8 mouse cellular contexts compared by ENCODE assay signal in genomic region chr15:77933770-77934169, GRCm38 (mm10). TPM values are rescaled to one million over a fixed set of nuclear protein-coding genes. Genes with fewer than 3 reads are reported as not detected.
DNase-seq lines count a peak whose midpoint lies in the region; ATAC-seq and TF ChIP-seq lines count a peak whose summit lies in the region.

No protein-coding gene starts in this region.

- H3K9me3 ChIP-seq in heart, embryonic 13.5 days: no peaks in the 10 kb centered on the region
- no peaks in the 10 kb centered on the region for H3K9me3 ChIP-seq in kidney, postnatal 0 days (replicated peaks; ENCODE audit: low read length)

- 1% methylated on average over 14 of the region's 14 CpGs for WGBS in heart, embryonic 13.5 days
- 0% methylated on average over 14 of the region's 14 CpGs for WGBS in kidney, postnatal 0 days
- WGBS in liver, adult 2 months: 0% methylated on average over 14 of the region's 14 CpGs

- peaks cover 13% of the 10 kb centered on the region; the same call in 1 of the 2 replicates for H3K27me3 ChIP-seq in heart, embryonic 13.5 days (replicated peaks)
- H3K27me3 ChIP-seq in kidney, postnatal 0 days (ENCODE audit: insufficient read depth, low read length): no peaks in the 10 kb centered on the region
- H3K27me3 ChIP-seq in liver, adult 2 months (ENCODE audit: control insufficient read depth, insufficient read depth, low read length): no peaks in the 10 kb centered on the region

- ATAC-seq in erythroid progenitor cell, adult 5-6 weeks (replicated peaks; ENCODE audit: low FRiP score, poor library complexity, severe bottlenecking): peak; percentile 61
- ATAC-seq in heart, embryonic 13.5 days (ENCODE audit: extremely low read depth, insufficient number of reproducible peaks, low FRiP score, low TSS enrichment): no peak
- ATAC-seq in kidney, postnatal 0 days (replicated peaks; ENCODE audit: low FRiP score, low read depth): peak; percentile 27; the same call in 1 of the 2 replicates
- ATAC-seq in monocyte, adult 5-6 weeks (replicated peaks; ENCODE audit: insufficient number of reproducible peaks, low FRiP score, low TSS enrichment, poor library complexity, severe bottlenecking): peak; percentile 62

- no peak for TF ChIP-seq POLR2A in liver, adult 2 months (IDR thresholded peaks at IDR 0.05; ENCODE audit: extremely low read depth, insufficient read depth, low read length)

- no peak overlapping the region for H3K9ac ChIP-seq in heart, embryonic 13.5 days
- H3K9ac ChIP-seq in kidney, postnatal 0 days (ENCODE audit: low read depth, low read length): no peak overlapping the region
- H3K9ac ChIP-seq in liver, adult 2 months (ENCODE audit: low read depth, low read length): no peak overlapping the region

- TF ChIP-seq CTCF in kidney, postnatal 0 days (IDR thresholded peaks at IDR 0.05; ENCODE audit: low read depth): peak; percentile 93
- peak; percentile 99 for TF ChIP-seq CTCF in liver, adult 2 months (IDR thresholded peaks at IDR 0.05; ENCODE audit: low read depth, low read length)

- peak overlapping the region; percentile 47 for H3K4me2 ChIP-seq in heart, embryonic 13.5 days
- 0 out of 2 replicates have a peak overlapping the region, but pooled peaks have one; percentile 25 for H3K4me2 ChIP-seq in kidney, postnatal 0 days (ENCODE audit: low read length)

- DNase-seq in B cell, adult 2 months: peak; percentile 92
- peak; percentile 99 for DNase-seq in brain, adult 2 months (ENCODE audit: low read depth, low spot score)
- peak; percentile 90 for DNase-seq in kidney, postnatal 0 days (ENCODE audit: low spot score)
- DNase-seq in liver, adult 2 months (ENCODE audit: extremely low read depth, low read depth, low spot score): peak; percentile 90
- DNase-seq in spleen, postnatal 36 days (ENCODE audit: low spot score in 2 of 2): peak; percentile 87

- no peak overlapping the region for H3K27ac ChIP-seq in heart, embryonic 13.5 days (replicated peaks)
- no peak overlapping the region for H3K27ac ChIP-seq in kidney, postnatal 0 days
- peak overlapping the region; percentile 32 for H3K27ac ChIP-seq in liver, adult 2 months (replicated peaks; ENCODE audit: insufficient read depth, low read depth, low read length)

- no peaks in the 10 kb centered on the region for H3K36me3 ChIP-seq in heart, embryonic 13.5 days
- H3K36me3 ChIP-seq in kidney, postnatal 0 days (ENCODE audit: insufficient read depth, low read length): no peaks in the 10 kb centered on the region
- no peaks in the 10 kb centered on the region for H3K36me3 ChIP-seq in liver, adult 2 months (ENCODE audit: control insufficient read depth, insufficient read depth, low read length)

- H3K4me3 ChIP-seq in heart, embryonic 13.5 days: 0 out of 2 replicates have a peak overlapping the region, but pooled peaks have one; percentile 8
- no peak overlapping the region for H3K4me3 ChIP-seq in kidney, postnatal 0 days (replicated peaks; ENCODE audit: low read depth, low read length)
- H3K4me3 ChIP-seq in liver, adult 2 months (ENCODE audit: insufficient read depth, low read depth, low read length): no peak overlapping the region

- no peaks in the 10 kb centered on the region for H3K79me2 ChIP-seq in liver, adult 2 months (ENCODE audit: control insufficient read depth, insufficient read depth, low read length)

- peaks cover 23% of the 10 kb centered on the region for H3K4me1 ChIP-seq in heart, embryonic 13.5 days
- peaks cover 7% of the 10 kb centered on the region for H3K4me1 ChIP-seq in kidney, postnatal 0 days (replicated peaks; ENCODE audit: insufficient read depth, low read length)
- H3K4me1 ChIP-seq in liver, adult 2 months (ENCODE audit: control insufficient read depth, insufficient read depth, low read length): peaks cover 14% of the 10 kb centered on the region; the same call in 1 of the 2 replicates

RNA-seq across cellular contexts. Expression of gene Txn2, which starts 5.0 kb away (rescaled TPM):
- 151 and 152 TPM in 2 replicates for total RNA-seq in erythroid progenitor cell, adult 5-6 weeks (2015; ENCODE audit: low replicate concordance)
- 30.3 and 35.2 TPM in 2 replicates for total RNA-seq in erythroid progenitor cell, adult 5-6 weeks (2017; ENCODE audit: low replicate concordance)
- 248 and 278 TPM in 2 replicates for polyA plus RNA-seq in heart, embryonic 13.5 days (2015; fragmentation: Nextera tagmentation; extraction: Ambion mirVana)
- 245 and 253 TPM in 2 replicates for polyA plus RNA-seq in kidney, postnatal 0 days (2015; fragmentation: Nextera tagmentation; extraction: Ambion mirVana)
- 85.3 and 96.1 TPM in 2 replicates for total RNA-seq in liver, adult 2 months (2014; rRNA removed)
- polyA plus RNA-seq in liver, adult 2 months (2012; rRNA removed): 441 and 448 TPM in 2 replicates
- 27.0 to 38.4 TPM (median 33.9 TPM) in 3 replicates for total RNA-seq in monocyte, adult 5-6 weeks (2017)

RNA-seq across cellular contexts. Expression of gene Foxred2, which starts 22.8 kb away (rescaled TPM):
- 3.4 and 4.3 TPM in 2 replicates for total RNA-seq in erythroid progenitor cell, adult 5-6 weeks (2015; ENCODE audit: low replicate concordance)
- total RNA-seq in erythroid progenitor cell, adult 5-6 weeks (2017; ENCODE audit: low replicate concordance): 1.2 and 1.4 TPM in 2 replicates
- 1.0 and 1.1 TPM in 2 replicates for polyA plus RNA-seq in heart, embryonic 13.5 days (2015; fragmentation: Nextera tagmentation; extraction: Ambion mirVana)
- polyA plus RNA-seq in kidney, postnatal 0 days (2015; fragmentation: Nextera tagmentation; extraction: Ambion mirVana): 3.2 TPM in 2 replicates
- 0.13 and 0.18 TPM in 2 replicates for total RNA-seq in liver, adult 2 months (2014; rRNA removed)
- polyA plus RNA-seq in liver, adult 2 months (2012; rRNA removed): 0.16 and 0.18 TPM in 2 replicates
- total RNA-seq in monocyte, adult 5-6 weeks (2017): 4.6 to 5.4 TPM (median 5.1 TPM) in 3 replicates

RNA-seq across cellular contexts. Expression of gene Eif3d, which starts 36.8 kb away (rescaled TPM):
- 85.1 and 85.8 TPM in 2 replicates for total RNA-seq in erythroid progenitor cell, adult 5-6 weeks (2015; ENCODE audit: low replicate concordance)
- total RNA-seq in erythroid progenitor cell, adult 5-6 weeks (2017; ENCODE audit: low replicate concordance): 66.9 and 68.2 TPM in 2 replicates
- 134 and 143 TPM in 2 replicates for polyA plus RNA-seq in heart, embryonic 13.5 days (2015; fragmentation: Nextera tagmentation; extraction: Ambion mirVana)
- polyA plus RNA-seq in kidney, postnatal 0 days (2015; fragmentation: Nextera tagmentation; extraction: Ambion mirVana): 120 and 132 TPM in 2 replicates
- total RNA-seq in liver, adult 2 months (2014; rRNA removed): 57.3 and 61.3 TPM in 2 replicates
- 92.9 and 115 TPM in 2 replicates for polyA plus RNA-seq in liver, adult 2 months (2012; rRNA removed)
- total RNA-seq in monocyte, adult 5-6 weeks (2017): 119 to 136 TPM (median 124 TPM) in 3 replicates
